Mouse (Mus musculus) mouse embryonic stem cell (cell line): ENCODE data around the gene Snrpf.
"Not testable (repeated sequence)": the region's sequence is repeated elsewhere in the genome, so short reads cannot be mapped to it uniquely, and the experiment has no call there.

Experiments
- in situ Hi-C, 2 experiments: fragments of 300-500 bp; cut with MboI; formaldehyde crosslinking; loops; 1 replicate in 1 of 2; 3 replicates in 1 of 2; pipeline ENCODE4 v1.14.3; 2019 to 2020; ENCODE audit warnings: low sequenced_read_pairs in 2 of 2, low pct_unique_long_range_greater_than_20kb in 1 of 2, mixed read lengths in 1 of 2; ENCODE audit not compliant: unreplicated experiment in 1 of 2

The Snrpf gene

GRCm38 (mm10) chr10:93594022-93594482, 4.5 kb upstream of the Snrpf start:
- in situ Hi-C loops: loop anchor here (25.0 kb wide), 2 partner anchors 307 to 532 kb away; no protein-coding TSS in a partner anchor

GRCm38 (mm10) chr10:93592456-93592855, 3.0 kb upstream of the Snrpf start:
- in situ Hi-C loops: loop anchor here (25.0 kb wide), 2 partner anchors 305 to 530 kb away; no protein-coding TSS in a partner anchor

DNA sequence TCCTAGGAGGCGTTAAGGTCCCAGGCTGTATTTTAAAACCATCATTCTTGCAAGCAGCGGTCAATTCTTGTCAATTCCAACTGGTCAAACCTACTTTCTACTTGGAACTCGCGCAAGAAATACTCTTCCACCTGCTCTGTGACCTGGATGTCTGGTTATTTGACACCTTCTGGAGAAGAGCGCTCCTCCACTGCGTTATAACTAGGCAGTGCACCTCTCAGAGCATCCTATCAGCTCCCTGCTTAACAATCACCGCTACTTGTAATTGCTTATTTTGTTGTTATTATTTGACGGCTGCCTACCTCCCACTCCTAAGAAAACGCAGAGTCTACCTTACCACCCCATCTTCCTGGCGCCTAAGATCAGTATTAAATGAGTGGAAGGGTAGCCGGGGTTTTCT, 710 bp downstream of the Snrpf start:
- in situ Hi-C loops: loop anchor here (25.0 kb wide), 2 partner anchors 301 to 526 kb away; no protein-coding TSS in a partner anchor

DNA sequence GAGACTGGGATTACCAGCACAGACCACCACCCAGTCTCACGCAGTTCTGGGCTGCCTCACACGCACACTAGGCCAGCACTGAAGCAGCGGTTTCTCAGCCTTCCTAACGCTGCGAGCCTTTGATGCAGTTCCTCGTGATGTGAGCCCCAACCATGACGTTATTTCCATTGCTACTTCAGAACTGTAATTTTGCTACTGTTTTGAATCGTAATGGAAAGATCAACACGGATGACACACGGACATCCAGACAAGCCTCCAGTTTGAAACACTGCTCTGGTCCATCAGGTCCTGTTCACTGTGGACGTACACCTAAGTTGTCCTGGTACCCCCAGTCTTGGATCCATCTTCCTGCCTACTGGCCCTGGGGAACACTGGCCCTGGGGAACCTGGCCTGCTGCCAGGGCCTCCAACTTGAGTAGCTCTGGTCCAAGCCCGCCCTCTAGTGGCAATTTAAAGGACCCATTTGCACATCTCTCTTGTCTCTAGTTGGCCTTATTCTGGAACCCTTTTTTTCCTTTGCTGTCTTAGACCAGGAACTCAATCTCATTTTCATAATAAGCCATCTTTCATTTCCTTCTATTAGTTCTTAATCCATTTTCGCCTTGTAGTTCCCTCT, 12.1 kb downstream of the Snrpf start:
- in situ Hi-C loops: loop anchor here (5.0 to 25.0 kb wide), 3 partner anchors 155 to 515 kb away; no protein-coding TSS in a partner anchor

DNA sequence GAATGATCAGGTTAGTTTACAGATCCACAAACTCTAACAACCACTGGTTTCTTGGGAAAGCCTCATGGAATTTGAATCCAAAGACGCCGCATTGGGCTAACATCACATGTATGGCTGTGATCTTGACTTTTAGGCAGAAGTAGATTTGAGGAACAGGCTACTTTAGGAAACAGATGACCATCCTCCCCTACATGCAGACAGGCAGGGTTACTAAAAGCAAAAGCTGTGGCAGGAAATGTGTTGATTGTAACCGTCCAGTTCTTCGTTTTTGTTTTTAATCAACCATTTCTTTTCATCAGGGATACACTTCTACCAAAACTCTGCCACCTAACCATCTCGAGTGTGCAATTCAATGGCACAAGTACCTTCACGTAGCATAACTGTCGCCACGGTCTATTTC, 13.5 kb downstream of the Snrpf start:
- in situ Hi-C loops: loop anchor here (5.0 to 25.0 kb wide), 3 partner anchors 154 to 514 kb away; no protein-coding TSS in a partner anchor

DNA sequence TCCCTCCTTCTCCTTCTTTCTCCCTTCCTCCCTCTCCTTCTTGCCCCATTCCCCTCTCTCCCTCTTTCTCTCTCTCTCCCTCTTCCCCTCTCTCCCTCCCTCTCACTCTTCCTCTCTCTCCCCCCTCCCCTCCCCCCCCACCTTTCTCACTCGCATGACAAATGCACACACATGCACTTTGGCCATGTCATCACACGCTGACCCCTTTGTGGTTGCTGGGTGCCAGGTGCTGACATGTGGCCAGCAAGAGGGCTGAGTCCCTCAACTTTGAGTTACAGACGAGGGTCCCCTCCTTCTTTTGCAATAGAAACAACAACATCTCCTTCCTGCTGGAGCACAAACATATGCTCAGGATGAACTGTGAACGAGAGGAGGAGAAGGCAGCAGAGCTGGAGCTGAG, 14.5 kb downstream of the Snrpf start:
- in situ Hi-C loops: loop anchor here (5.0 to 25.0 kb wide), 3 partner anchors 153 to 513 kb away; no protein-coding TSS in a partner anchor

- in situ Hi-C loops: no loop called here
Measured at GRCm38 (mm10) chr10:93572209-93572608, 17.3 kb downstream of the Snrpf start.

- in situ Hi-C loops: no loop called here
Measured at GRCm38 (mm10) chr10:93568671-93569070, 20.8 kb downstream of the Snrpf start.

GRCm38 (mm10) chr10:93567841-93568566, 21.5 kb downstream of the Snrpf start:
- in situ Hi-C loops: no loop called here

DNA sequence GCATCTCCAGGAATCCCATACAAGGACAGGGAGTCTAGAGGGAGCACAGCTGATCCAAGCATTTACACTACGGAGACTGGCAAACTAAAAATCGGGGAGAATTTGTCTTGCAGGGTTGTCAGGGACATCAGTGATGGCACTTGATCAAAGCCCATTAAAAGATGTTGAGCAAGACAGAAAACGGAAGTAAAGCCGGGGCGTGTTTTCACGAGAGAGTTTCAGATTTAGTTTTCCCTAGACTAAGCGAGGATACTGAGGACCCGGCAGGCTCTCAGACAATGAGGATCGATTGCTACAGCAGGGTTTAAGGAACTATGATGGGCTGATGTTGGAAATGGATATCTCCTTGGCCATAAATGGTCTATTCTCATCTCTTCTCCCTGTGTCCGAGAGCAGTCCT, 22.4 kb downstream of the Snrpf start:
- in situ Hi-C loops: no loop called here

DNA sequence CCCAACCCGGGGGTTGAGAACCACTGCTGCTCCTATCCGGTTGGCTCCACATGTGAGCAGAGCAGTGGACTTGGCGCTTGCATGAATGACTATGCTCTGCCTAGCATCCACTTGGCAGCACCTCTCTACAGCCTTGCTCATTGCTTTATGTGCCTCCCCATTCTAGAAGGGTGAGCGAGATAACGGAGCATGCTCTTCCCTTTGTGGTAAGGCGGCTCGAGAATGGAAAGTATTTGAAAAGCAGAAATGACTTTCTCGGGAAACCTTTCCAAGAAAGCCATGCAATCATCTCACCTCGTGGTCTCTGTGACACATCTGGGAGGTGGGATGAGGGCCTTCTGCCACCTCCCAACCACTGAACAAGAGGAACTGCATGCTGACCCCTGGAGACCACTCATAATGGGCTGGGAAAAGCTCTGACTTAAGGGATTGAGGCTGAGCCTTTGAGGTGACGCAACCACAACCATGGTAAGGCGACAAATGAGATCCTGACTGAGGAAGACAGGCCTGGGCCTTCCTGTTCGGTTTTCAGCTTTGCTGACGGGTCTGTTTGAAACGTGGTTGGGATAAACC, 24.9 kb downstream of the Snrpf start:
- in situ Hi-C loops: no loop called here

GRCm38 (mm10) chr10:93559786-93560185, 29.7 kb downstream of the Snrpf start:
- in situ Hi-C loops: no loop called here

DNA sequence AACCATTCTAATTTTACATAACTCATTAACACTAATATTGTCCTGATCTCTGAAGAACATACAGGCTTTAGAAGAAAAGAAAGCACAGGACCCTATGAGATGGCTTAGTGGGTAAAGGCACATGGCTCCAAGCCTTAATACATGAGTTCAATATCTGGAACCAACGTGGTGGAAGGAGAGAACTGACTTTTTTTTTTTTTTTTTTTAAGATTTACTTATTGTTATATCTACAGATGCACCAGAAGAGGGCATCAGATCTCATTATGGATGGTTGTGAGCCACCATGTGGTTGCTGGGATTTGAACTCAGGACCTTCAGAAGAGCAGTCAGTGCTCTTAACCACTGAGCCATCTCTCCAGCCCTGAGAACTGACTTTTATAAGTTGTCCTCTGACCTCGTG, 31.5 kb downstream of the Snrpf start:
- in situ Hi-C loops: not testable (repeated sequence)

DNA sequence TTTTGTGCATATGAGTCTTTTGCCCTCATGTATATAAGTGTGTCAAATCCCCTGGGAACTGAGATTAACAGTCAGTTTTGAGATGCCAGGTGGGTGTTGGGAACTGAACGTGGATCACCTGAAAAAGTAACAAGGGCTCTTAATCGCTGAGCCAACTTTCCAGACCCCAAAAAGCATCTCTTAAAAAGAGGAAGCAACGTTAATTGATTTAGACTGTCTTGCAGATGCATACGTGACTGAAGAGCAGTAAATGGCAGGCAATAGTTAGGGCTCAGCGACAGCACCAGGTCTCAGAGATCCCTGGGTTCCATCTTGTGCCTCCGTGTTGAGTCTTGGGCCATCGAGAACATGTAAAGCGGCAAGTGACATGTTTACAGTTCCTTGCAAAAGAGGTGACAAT, 36.9 kb downstream of the Snrpf start:
- in situ Hi-C loops: no loop called here

DNA sequence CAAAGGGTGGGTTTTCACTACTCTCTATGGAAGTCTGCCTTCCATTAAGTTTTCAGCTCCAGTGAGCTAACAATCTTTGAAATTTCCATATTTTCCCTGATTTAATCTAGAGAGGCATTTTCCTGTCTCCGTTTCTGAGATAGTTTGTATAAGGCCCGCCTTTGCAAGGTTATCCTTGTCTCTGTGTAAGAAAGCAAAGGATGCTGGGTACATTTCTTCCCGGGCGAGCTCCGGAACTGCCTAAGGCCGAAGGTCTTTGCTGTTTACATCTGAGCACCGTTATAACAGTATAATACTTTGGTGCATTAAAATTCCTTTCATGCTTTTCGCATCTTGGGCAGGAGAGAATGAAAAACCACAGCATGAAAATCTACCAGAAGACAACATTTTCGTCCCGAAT, 39.7 kb downstream of the Snrpf start:
- in situ Hi-C loops: no loop called here

DNA sequence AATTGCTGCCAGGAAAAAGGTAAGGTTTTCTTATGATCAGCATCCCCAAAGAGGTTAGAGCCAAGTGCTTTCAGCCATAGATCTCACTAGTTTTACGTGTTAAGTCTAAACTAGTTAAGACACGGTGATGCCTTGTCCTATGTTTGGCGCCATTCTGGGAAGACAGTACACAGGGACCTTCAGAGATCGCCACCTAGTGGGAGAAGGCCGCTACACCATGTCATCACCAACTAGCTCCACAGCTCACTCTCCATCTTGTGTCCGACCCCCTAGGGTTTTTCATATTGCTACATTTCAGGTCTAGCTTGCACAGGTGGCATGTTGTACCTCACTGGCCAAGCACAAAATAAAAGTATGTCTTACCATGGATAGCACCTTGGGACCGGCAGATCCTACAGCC, 40.5 kb downstream of the Snrpf start:
- in situ Hi-C loops: no loop called here

GRCm38 (mm10) chr10:93547741-93548270, 41.7 kb downstream of the Snrpf start:
- in situ Hi-C loops: no loop called here

GRCm38 (mm10) chr10:93544172-93544571, 45.3 kb downstream of the Snrpf start:
- in situ Hi-C loops: no loop called here

- in situ Hi-C loops: no loop called here
Measured at GRCm38 (mm10) chr10:93543176-93543575, 46.3 kb downstream of the Snrpf start.
